Mouse (Mus musculus) small intestine, adult 2 months (tissue): Measurements from ENCODE around the gene 1700021F05Rik. TPM values are rescaled to one million over a fixed set of nuclear protein-coding genes. Genes with fewer than 3 reads are reported as not detected.

Experiments used
- H3K27ac ChIP-seq: fragments of 200-500 bp; 2 replicates; pipeline ENCODE4 v1.5.1; 2012; ENCODE audit warnings: low read depth, low read length, control low read depth, inconsistent platforms; ENCODE audit not compliant: insufficient read depth
- H3K27me3 ChIP-seq: fragments of 200-500 bp; 2 replicates; pipeline ENCODE4 v1.6.1; 2012; ENCODE audit warnings: mild to moderate bottlenecking, moderate library complexity, low read length, inconsistent platforms; ENCODE audit not compliant: control insufficient read depth, insufficient read depth
- H3K36me3 ChIP-seq: fragments of 200-500 bp; 2 replicates; pipeline ENCODE4 v1.6.1; 2012; ENCODE audit warnings: mild to moderate bottlenecking, low read length, control low read depth, inconsistent platforms; ENCODE audit not compliant: control insufficient read depth, insufficient read depth
- H3K4me1 ChIP-seq: fragments of 200-500 bp; 2 replicates; pipeline ENCODE4 v1.6.1; 2012; ENCODE audit warnings: low read length, inconsistent platforms, mixed read lengths; ENCODE audit not compliant: control insufficient read depth, insufficient read depth, insufficient read length
- H3K4me3 ChIP-seq: fragments of 200-500 bp; 2 replicates; pipeline ENCODE4 v1.5.1; 2012; ENCODE audit warnings: low read depth, mild to moderate bottlenecking, control low read depth, inconsistent platforms, low read length, moderate library complexity
- CTCF ChIP-seq: fragments of 200-500 bp; IDR thresholded peaks from 2 replicates; pipeline ENCODE4 v1.5.1; 2012; ENCODE audit warnings: low read depth, mild to moderate bottlenecking, control low read depth, inconsistent platforms, low read length, moderate library complexity, mixed read lengths; ENCODE audit not compliant: insufficient replicate concordance, insufficient read length; ENCODE audit errors: extremely low read depth
- POLR2A ChIP-seq: fragments of 200-500 bp; IDR thresholded peaks from 2 replicates; pipeline ENCODE4 v1.6.1; 2012; ENCODE audit warnings: low read depth, mild to moderate bottlenecking, control low read depth, inconsistent platforms, low read length, moderate library complexity
- WGBS: fragments of 180-500 bp; shearing (Covaris S2); methylation state at CpG from one replicate; pipeline ENCODE4 v1.1.7; 2018; 5-methylcytosine and 5-hydroxymethylcytosine counted together
- polyA plus RNA-seq: library from polyadenylated mRNA; depleted of rRNA; stranded (reverse); fragments of >200 nt; gene quantifications from 2 replicates; pipeline ENCODE4 v1.2.3, GENCODE M21; 2012; rRNA removed

The 1700021F05Rik gene
- polyA plus RNA-seq = 5.1 and 5.3 TPM in 2 replicates

GRCm38 (mm10) chr10:43540442-43541152 is at the start of gene 1700021F05Rik:
TSS of gene 1700021F05Rik (minus strand) at chr10:43540994.
- peaks cover 4% of the 10 kb centered on the region for H3K36me3 ChIP-seq
- H3K4me3 ChIP-seq = peak within 1 kb of the TSS; percentile 96
- WGBS = under 1% methylated on average over 52 of the region's 56 CpGs
- H3K27ac ChIP-seq = peak within 1 kb of the TSS; percentile 67
- H3K27me3 ChIP-seq = no peaks in the 10 kb centered on the region
- peak; percentile 63 for TF ChIP-seq POLR2A
- peak; percentile 78 for TF ChIP-seq CTCF
- H3K4me1 ChIP-seq = no peaks in the 10 kb centered on the region; the same call in 1 of the 2 replicates

- no peaks in the 10 kb centered on the region for H3K27me3 ChIP-seq
- no peak overlapping the region for H3K27ac ChIP-seq
- no peak for TF ChIP-seq POLR2A
- no peak for TF ChIP-seq CTCF
- H3K4me3 ChIP-seq = peak overlapping the region; percentile 24
- WGBS = 22% methylated on average over 8 of the region's 8 CpGs
- H3K4me1 ChIP-seq = no peaks in the 10 kb centered on the region; the same call in 1 of the 2 replicates
- no peaks in the 10 kb centered on the region for H3K36me3 ChIP-seq
Observed at GRCm38 (mm10) chr10:43588470-43589177, 47.8 kb upstream of the 1700021F05Rik start.

GRCm38 (mm10) chr10:43584538-43584937 is 43.7 kb upstream of the 1700021F05Rik start:
- H3K4me1 ChIP-seq = 0 out of 2 replicates have a peak, but pooled peaks cover 2% of the 10 kb centered on the region
- WGBS = 80% methylated on average over 4 of the region's 4 CpGs
- H3K27ac ChIP-seq = no peak overlapping the region
- TF ChIP-seq POLR2A = no peak
- no peak for TF ChIP-seq CTCF
- H3K27me3 ChIP-seq = no peaks in the 10 kb centered on the region
- no peak overlapping the region for H3K4me3 ChIP-seq
- H3K36me3 ChIP-seq = no peaks in the 10 kb centered on the region

- Histone ChIP-seq H3K4me1 (peaks cover 4% of the 10 kb centered on the region), H3K27ac (peak overlapping the region; percentile 3; the same call in 1 of the 2 replicates), H3K27me3 (no peaks in the 10 kb centered on the region), H3K4me3 (peak overlapping the region; percentile 58), H3K36me3 (no peaks in the 10 kb centered on the region)
- no peak for TF ChIP-seq CTCF
- no peak for TF ChIP-seq POLR2A
- WGBS = 62% methylated on average over 3 of the region's 3 CpGs
Observed at GRCm38 (mm10) chr10:43581260-43581659, 40.5 kb upstream of the 1700021F05Rik start.

- TF ChIP-seq POLR2A = 0 out of 2 replicates have a peak, but pooled peaks have one; percentile 29
- no peak for TF ChIP-seq CTCF
- WGBS = 2% methylated on average over 15 of the region's 15 CpGs
- Histone ChIP-seq H3K27me3 (no peaks in the 10 kb centered on the region), H3K4me3 (peak overlapping the region; percentile 58), H3K4me1 (peaks cover 4% of the 10 kb centered on the region), H3K36me3 (no peaks in the 10 kb centered on the region), H3K27ac (peak overlapping the region; percentile 3; the same call in 1 of the 2 replicates)
Observed at GRCm38 (mm10) chr10:43580649-43581078, 39.9 kb upstream of the 1700021F05Rik start.

- Histone ChIP-seq H3K27ac (peak overlapping the region; percentile 47), H3K36me3 (no peaks in the 10 kb centered on the region), H3K4me3 (peak overlapping the region; percentile 89), H3K4me1 (peaks cover 4% of the 10 kb centered on the region), H3K27me3 (no peaks in the 10 kb centered on the region)
- under 1% methylated on average over 49 of the region's 49 CpGs for WGBS
- no peak for TF ChIP-seq CTCF
Observed at GRCm38 (mm10) chr10:43579381-43580261, 38.8 kb upstream of the 1700021F05Rik start.

GRCm38 (mm10) chr10:43578754-43579380 is 38.1 kb upstream of the 1700021F05Rik start:
- TF ChIP-seq POLR2A (peak; percentile 57; the same call in 1 of the 2 replicates), CTCF (no peak)
- WGBS = 1% methylated on average over 64 of the region's 65 CpGs
- H3K27ac ChIP-seq = peak overlapping the region; percentile 79

More at GRCm38 (mm10) chr10:43578754-43579380, 38.1 kb upstream of the 1700021F05Rik start:
- H3K4me3 ChIP-seq = peak overlapping the region; percentile 89
- peaks cover 4% of the 10 kb centered on the region for H3K4me1 ChIP-seq
- H3K27me3 ChIP-seq = no peaks in the 10 kb centered on the region
- no peaks in the 10 kb centered on the region for H3K36me3 ChIP-seq
